Mouse (Mus musculus): ENCODE measurements around the gene Rasgef1c.

The Rasgef1c gene

GRCm38 (mm10) chr11:50024833-50025720 is 123.4 kb downstream of the Rasgef1c start, which contains the start of gene Rnf130:
Rnf130 (plus strand) TSS chr11:50025346.
- DNase-seq (ENCODE audit: low read depth, low spot score) = peak; percentile 82

- DNase-seq (ENCODE audit: low read depth, low spot score) = no peak
Observed at GRCm38 (mm10) chr11:50025721-50026520, 124.3 kb downstream of the Rasgef1c start.

DNA sequence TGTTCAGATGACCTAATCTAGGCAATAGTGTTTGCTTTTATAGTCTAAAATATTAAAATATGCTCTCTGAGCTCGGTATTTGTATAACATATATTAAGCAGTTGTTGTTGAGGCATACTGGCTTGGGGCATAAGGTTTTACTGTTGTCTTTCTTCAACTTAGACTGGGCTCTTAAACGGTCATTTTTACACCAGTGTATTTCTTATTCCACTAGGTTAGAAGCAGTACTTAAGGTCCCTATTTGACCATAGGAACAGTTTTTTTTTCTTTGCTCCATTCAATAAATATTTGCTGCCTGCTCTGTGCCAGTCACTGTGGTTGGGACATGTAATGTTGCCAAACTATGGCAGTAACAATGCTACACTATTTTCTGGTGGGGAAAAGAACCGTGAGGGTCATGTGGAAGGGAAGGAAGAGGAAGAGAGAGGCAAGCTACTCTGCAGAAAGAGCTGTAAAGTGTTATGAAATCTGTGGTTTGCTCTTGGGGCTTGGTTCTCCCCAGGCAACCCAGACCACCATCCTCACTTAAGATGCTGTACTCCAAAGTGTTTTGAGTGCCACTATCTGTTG is 125.0 kb downstream of the Rasgef1c start:
- DNase-seq (ENCODE audit: low read depth, low spot score) = no peak

DNA sequence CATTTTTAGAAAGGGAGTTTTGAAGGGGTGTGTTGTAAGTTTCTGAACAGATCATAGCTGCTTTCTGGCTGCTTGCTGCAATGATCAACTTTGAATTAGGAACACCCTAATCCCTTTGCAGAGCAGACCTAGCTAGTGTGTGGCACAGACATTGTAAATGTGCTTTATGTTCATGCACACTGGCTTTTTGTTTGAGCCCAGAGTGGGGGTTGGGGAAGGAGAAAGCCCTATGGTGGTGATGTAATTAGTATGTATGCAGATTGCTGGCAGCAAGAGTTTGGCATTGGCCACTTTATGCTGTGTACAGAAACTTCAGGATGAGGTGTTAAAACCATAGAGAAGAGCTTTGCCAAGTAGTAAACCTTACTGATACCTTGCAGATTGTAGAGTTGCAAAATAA is 126.8 kb downstream of the Rasgef1c start:
- DNase-seq (ENCODE audit: low read depth, low spot score) = no peak
